Mouse (Mus musculus) megakaryocyte, adult 5-6 weeks (primary cell): ENCODE results near the gene Cdh4. TPM values are rescaled to one million over a fixed set of nuclear protein-coding genes. Genes with fewer than 3 reads are reported as not detected.

Source experiments
- ATAC-seq: 2 replicates; pipeline ENCODE4 v1.8.0; 2016; ENCODE audit warnings: mild to moderate bottlenecking, inconsistent platforms; ENCODE audit not compliant: poor library complexity, severe bottlenecking
- total RNA-seq, 2 experiments: library from RNA; stranded (forward) in 1 of 2; stranded (reverse) in 1 of 2; fragments of 153-499, 151-499 nt in 1 of 2; fragments of 221-1000, 200-1000 nt in 1 of 2; gene quantifications; 2 replicates each; pipeline versions ENCODE4 v1.2.3 to v1.2.4; 2015 to 2017

Cdh4 gene
- total RNA-seq (2015) (not detected in 2 replicates), total RNA-seq (2017) (not detected in 2 replicates)

DNA sequence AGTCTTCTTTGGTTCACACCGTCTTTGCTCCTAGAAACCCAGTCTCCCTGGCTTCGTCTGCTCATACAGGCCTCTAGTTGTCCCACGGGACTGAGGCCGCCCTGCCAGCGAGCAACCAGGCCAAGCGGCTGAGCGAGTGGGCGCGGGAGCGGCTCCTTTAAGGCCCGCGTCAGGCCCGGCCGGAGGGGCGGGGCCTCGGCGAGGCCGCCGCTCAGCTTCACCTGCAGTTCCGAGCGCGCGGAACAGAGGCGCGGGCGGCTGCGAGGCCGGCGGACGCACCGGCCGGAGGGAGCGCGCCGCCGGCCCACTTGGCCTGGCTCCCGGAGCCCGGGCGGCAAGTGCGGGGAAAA is at the start of gene Cdh4:
Gene Cdh4 (plus strand): TSS at position 241 of the 350 bp plus-strand sequence.
- no peak for ATAC-seq

DNA sequence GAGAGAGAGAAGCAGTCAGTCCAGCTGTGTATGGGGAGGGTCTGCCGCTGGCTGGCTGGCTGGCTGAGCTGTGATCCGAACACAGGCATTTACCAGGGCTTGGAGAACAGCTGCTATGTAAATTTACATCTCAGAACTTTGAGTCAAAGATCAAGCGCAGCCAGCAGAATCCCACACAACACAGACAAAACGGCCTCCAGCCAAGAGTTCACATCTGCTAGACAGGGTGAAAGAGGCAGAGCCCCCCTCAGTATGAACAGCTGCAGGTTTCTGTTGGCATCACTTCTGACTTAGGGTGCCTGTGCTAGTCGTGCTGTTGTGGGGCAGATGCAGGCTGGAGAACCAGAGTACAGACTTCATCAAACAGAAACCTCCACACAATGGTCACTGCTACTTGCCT is 46.8 kb upstream of the Cdh4 start:
- ATAC-seq: no peak

DNA sequence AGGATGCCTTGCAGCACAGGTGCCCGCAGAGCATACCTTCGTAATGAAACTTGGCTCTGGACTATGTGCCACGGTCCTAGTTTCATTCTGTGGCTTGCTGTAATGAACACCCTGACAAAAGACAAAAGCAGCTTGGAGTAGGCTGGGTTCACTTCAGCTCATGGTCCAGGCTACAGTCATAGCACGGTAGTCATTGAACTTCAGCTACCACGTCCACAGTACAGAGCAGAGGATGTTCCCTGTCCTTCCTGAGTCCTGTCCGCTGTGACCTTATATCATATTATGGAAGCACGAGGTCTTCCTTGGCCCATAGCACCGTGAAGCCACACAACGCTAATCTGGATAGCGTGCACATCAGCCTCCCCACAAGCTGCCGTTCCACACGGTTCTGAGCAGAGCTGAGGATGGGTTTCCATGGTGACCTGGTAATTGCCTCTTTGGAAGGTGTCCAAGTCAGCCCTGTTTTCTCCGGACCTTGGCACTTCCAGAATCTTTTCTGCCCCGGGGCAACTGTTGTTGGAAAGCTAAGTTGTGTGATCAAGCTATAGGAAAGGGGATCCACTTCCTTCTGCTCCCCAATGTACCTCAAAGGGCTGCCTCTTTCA is 42.5 kb upstream of the Cdh4 start:
- no peak for ATAC-seq

DNA sequence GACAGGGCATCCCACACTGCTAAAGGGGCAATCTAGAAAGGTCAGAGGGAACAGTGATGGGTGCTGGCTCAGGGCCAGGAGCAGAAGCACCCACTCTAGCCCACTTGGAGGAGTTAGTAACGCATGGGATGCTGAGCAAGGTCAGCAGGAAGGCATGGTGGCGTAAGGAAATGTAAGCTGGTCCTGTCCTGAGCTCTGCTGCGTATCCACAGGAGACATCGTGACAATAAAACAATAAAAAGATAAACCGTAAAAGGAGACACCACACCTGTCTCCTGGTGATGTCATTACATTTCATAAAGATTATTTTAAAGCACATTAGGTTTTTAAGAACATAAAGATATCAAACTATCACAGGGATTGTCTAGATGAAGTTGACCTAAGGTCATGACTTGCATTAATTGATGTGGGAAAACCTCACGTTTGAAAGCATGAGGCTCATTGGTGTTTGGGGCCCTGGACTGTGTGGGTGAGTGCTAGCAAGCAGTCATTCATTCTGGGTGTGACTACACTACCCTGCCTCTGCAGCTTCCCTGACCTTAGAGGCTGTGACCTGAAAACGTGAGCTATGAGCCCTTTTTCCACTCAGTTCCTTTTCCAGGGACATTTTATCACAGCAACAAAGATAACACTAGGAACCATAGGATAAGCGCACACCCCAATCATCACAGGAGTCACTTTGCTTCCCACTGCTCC is 31.2 kb upstream of the Cdh4 start:
- ATAC-seq: no peak

DNA sequence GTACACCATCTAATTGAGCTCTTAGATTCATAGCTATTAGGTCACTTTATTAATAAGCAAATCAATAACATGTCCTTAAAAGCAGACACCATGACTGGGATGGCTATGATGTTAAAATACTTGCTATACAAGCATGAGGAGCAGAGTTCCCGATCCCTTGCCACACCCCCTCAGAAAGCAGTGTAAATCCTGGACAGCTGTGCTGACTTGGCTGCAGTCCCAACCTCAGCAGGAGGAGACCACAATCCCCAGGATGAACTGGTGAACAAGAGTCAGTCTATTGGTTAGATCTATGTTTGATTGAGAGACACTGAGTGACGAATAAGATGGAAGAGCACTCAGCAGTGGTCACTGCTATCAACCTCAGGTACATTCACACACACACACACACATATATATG is 29.3 kb upstream of the Cdh4 start:
- no peak for ATAC-seq

DNA sequence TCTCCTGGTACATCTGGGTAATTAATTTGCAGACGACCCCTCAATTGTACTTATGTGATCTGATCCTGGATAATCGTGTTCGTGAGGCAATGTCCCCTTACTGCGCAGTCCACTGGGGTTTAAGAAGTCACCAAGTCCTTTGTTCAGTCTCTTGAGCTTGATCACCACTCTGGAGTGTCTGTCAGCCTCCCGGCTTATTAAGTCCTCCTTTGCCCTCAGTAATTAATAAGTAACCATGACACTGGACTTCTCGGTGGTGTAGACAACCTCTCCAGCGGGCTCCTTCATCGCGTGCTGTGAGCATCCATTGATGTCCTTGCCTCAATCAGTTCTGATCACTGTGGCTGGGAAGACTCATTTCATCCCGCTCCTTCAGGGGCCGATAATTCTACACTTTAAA is 28.0 kb upstream of the Cdh4 start:
- no peak for ATAC-seq

DNA sequence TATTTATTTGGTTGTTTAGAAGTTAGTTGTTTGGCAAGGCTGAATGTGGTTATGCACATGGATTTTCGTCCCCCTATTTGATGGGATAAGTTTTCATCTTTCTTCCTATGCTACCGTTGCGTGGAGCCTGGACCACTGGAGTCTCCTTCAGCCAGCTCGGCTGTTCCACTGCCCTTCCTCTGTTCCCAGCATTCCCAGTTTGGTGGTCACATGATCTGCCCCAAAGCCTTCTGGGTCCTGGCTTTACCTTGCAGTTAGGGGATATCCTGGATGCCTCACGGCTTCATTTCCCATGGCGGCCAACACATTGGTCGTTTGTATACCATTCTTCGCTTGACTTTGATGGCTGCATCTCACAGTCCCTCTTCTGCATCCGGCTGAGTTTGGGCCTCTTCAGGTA is 27.5 kb upstream of the Cdh4 start:
- no peak for ATAC-seq

DNA sequence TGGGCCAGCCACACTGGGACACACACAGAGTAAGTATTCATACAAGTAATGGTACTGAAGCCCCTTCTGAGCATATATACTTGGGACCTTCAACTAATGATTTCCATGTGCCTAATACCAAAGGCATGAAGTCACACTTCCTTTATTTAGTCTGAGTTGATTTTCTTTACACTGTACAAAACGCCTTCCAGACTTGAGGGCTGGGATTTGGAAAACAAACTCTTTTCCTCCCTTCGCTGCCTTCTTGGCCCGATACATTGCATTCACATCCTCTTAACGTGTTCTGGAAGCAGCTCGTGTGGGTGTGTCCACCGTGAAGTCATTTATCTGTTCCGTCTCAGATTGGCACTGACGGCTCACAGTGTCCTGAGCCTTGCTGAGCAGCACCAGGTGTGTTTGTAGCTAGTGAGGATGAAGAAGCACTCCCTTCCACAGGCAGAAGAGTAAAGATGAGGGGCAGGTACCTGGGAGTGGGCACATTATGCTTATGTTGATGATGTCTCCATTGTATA is 26.3 kb upstream of the Cdh4 start:
- no peak for ATAC-seq

DNA sequence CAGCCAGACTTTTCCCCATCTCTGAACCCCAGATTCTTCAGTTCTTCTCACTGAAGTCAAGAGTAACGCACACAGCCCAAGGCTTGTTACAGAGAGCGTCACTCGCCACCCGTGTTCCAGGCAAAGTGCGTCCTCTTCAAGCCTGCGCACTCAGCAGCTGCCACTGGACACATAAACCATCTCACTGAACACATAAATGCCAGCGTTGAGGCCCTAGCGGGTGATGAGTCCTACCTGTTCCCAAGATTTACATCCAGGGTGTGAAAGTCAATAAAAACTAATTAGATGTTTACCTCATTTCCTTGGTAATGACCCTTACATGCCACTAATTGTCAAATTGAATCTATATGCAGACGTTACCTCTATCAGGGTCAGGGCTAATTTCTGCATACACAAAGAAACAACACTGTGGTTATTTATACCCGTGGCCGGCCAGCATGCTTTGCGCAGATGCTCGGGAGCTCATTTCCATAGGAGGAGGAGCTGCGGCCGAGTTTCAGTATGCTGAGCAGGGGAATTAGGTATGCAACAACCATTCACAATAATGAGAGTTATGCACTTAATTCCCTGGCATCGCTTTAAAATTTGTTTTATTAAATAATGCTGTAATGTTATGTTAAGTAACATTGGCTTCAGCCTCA is 25.5 kb upstream of the Cdh4 start:
- no peak for ATAC-seq

DNA sequence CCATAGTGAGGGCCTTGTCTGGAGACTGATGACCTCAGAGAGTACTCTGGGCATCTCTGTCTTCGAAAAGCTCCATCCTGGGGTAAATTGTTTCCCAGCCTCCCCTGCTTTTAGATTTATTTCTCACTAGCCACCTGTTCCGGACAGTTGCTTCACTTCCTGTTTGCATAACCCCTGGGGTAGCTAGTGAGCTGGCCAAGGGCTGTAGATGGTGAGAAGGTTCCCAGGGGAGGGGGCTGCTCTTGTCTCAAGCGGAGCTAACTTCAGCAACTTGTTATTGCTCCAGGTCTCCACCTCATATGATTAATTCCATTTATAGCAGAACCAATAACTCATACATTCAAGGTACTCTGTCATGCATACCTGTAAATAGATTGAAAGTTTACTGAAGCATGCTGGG is 16.6 kb upstream of the Cdh4 start:
- no peak for ATAC-seq

DNA sequence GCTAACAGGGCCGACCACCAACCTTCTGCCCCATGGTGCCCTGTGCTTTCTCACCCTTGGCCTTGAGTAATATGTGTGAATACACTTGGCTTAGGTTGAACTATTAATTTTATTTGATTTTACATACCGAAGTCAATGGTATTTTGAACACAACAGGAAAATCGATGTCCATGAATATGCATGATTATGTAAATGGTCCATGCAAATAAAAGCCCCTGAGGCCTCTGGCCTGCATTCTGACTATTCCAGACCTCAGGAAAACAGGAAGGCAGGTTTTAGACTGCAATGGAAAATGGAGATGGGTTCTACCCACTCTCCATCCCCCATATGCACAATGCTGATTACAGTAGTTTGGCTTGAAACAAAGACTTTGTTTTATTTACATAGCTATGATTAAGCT is 13.3 kb upstream of the Cdh4 start:
- ATAC-seq: no peak

DNA sequence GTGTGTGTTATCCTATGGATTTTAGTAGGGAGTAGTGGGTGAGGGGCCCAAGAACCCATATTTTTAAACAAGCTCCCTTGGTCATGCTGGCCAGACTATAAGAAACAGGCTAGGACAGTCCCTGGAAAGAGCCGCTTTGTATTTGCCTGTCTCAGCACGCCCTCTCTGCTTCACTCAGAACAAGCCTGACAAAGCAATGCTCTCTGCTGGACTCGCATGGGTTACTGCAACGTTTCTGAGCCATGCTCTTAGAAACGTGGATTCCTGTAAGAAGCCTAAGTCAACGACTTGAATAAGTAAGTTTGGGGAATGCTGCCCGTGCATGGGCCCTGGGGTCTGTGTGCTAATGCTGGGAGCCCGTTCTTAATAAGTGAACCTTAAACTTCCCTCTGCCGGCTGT is 2.1 kb upstream of the Cdh4 start:
- no peak for ATAC-seq

DNA sequence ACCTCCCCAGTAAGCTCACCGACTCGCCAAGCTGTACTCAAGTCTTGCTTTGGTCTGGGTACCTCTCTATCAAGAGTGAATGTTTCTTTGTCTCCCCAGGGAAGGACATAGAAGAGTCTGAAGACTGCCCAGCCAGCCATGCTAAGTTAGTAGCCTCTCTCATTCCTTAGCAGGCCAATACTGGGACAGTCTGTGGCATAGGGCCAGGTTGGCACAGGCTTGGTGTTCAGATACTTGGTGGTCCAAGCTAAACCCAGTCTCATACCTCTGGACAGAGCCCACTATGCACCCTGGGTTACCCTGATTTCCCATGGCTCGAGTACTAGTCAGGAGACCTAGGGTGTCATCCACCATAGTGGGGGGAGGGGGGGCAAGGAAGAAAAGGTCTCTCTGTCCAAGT is 1.1 kb upstream of the Cdh4 start:
- ATAC-seq: no peak

DNA sequence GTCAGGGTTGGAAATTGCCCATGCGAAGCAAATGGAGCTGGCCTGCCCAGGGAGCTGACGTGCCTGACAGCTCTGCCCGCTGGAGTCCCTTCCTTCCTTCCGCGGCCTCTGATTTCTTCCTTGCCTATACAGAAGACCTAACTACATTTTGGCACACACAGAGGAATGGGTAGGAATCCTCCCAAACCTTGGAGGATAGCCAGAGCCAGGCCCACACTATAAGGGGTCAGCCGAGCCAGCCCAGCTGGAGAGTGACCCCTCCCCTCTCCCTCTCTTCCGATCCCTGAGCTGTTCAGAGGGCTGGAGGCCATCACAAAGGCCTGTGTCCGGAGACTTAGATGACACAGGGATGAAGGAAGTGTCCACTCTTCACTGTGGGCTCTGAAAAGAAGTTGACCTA is 514 bp upstream of the Cdh4 start:
- ATAC-seq: no peak

DNA sequence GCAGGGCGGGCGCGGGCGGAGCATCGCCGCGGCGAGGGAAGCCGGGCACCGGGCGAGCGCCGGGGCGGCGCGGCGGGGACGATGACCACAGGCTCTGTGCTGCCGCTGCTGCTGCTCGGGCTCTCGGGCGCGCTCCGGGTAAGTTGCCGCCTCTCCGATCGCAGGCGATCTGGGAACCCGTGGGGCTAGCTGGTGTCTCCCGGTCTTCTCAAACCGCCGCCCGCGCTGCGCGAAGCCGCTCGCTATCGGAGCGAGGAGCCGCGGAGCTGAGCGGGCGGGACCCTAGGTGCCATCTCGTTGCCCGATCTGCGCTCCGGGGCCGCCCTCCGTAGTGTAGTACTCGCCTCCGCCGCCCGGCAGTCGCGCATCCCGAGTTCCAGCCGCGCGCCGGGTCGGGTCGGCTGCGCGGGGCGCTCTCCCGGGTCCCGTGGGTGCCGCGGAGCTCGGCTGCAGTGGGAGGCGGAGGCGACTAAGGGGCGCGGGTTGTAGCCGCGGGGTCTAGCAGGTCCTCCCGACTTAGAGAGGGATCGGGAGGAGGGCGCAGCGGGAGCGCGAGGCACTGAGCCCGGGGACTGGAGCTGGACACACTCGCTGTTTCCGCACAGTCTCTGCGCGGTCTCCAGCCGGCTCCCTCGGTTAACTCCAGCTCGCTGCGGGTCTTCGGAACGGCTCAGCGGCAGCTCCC is 452 bp downstream of the Cdh4 start:
- no peak for ATAC-seq

DNA sequence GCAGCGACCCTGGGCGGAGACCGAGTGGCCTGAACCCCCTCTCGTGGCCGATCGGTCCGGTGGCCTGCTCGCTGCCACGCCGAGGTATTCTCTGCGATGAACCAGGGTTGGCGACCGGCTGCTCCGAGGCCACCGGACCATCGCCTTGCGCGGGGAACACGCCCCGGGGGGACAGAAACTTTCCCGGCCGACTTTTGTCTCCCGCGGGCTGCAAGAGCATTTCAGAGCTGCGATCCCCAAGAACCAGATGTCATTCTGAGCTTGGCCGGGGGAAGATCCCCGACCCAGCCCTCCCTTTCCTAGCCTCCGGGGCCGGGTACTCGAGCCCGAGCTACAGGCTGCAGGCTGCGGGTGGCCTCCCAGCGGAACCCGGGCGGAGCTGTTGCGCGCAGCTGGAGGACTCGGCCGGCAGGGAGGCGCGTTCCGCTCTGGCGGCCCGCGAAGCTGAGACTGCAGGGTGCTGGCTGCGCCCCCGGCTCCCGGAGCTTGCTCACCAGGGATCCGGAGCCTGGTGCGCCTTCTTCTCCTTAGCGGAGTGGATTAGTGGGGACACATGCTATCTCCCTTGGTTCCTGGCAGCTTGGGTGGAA is 1.1 kb downstream of the Cdh4 start:
- ATAC-seq: no peak

DNA sequence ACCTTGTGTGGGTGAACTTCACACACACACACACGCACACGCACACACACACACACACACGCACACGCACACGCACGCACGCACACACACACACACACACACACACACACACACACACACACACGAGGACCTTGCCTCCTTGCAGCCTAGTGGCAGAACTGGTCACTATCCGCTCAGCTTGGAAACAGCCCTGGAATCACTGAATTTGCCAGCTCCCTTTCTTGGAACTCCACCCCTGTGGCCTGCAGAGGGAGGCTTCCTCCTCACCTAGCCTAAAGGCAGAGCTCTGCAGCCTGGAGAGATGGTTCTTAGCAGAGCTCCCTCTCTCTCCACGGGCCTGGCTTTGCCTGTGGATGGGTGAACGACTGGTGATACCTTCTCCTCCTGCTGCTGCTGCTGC is 1.7 kb downstream of the Cdh4 start:
- no peak for ATAC-seq

DNA sequence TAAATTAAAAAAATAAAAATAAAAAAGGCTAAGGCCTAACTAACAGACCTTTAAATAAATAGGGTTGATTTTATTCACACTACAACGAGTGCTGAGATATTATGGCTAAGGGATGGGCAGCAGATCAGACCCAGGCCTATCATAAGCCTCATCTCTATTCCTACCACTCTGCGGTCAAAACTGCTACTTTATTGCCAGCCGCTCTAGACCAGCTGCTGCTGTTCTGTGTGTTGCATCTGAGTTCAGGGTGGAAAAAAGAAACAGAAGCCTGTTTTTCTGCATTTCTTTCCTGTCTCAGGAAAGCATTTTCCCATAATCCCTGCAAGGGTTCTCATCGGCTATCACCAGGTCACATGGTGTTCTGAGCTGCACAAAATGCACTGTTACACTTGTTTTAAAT is 6.0 kb downstream of the Cdh4 start:
- no peak for ATAC-seq

DNA sequence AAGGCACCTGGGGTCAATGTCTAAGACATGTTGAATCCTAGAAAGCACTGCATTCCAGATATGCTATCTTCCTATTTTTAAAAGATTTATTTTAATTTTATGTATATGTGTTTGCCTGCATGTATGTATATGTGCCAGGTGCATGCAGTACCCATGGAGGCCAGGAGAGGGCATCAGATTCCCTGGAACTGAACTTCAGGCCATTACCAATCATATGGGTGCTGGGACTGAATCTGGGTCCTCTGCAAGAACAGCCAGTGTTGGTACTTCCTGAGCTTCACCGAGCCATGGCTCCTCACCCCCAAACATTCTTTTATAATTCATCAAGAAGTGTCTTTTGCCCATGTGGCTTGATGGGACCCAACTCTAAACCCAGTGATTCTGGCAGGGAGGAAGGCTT is 6.8 kb downstream of the Cdh4 start:
- no peak for ATAC-seq

DNA sequence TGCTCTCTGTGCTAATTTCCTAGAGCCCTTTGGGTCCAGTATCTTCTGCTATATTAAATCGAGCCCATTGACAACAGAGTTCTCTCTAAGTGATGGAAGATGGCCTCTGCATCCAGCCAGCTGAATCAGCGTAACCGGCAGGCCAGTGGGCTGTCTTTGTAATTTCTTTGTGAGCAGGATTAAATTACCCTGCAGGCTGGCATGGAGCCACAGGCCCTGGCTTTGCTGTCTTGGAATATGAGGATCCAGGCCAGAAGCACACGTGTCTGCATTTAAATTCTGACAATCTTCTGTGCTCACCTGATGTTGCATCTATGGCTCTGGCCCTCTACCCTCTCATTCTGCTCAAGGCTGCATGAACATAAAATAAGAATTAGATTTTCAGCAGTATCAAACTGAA is 17.0 kb downstream of the Cdh4 start:
- ATAC-seq: no peak

DNA sequence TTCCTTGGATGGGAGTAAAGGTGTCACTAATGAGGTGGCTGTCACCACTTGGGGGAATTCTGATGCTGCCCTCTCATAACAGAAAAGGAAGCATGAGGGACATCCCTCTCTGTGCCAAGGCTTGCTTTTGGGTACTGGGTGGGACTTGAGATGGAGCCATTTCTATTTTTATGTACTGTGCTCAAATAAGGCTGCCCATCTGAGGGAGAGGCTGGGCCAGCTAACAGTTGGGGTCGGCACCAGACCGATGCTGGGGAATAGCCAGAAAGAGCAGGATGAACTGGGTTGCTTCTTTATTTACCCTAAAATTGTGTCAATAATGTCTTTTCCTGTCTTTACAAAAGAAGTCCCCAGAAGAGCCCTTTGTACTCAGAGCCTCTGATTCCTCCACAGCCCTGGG is 17.4 kb downstream of the Cdh4 start:
- ATAC-seq: no peak
